Mouse (Mus musculus) heart, postnatal 4 days (tissue): ENCODE results near the gene Wasl. TPM values are rescaled to one million over a fixed set of nuclear protein-coding genes. Genes with fewer than 3 reads are reported as not detected.

Experiments used
- total RNA-seq, 2 experiments: library from RNA; stranded (reverse); gene quantifications; 2 replicates each; pipeline ENCODE4 v1.2.3; 2021

Wasl gene
- total RNA-seq, 2 experiments from 2014 or later: 33.8 to 34.7 TPM

Other genes starting within 250 kb of the Wasl start
- under 1 TPM; 0.23 to 0.36 TPM for gene Iqub, start 149.9 kb downstream of the Wasl start, total RNA-seq
- gene Ndufa5, start 137.0 kb downstream of the Wasl start, total RNA-seq: 100 to 1,000 TPM; 799 to 849 TPM
- gene Asb15, start 136.9 kb downstream of the Wasl start, total RNA-seq: 1 to 10 TPM; 6.2 to 6.3 TPM
- gene Lmod2, start 67.2 kb downstream of the Wasl start, total RNA-seq: 100 to 1,000 TPM; 183 to 207 TPM
- gene Hyal6, start 68.2 kb upstream of the Wasl start, total RNA-seq: not detected
- gene Hyal4, start 83.3 kb upstream of the Wasl start, total RNA-seq: not detected
- gene Spam1, start 126.2 kb upstream of the Wasl start, total RNA-seq: not detected
- not detected for gene Hyal5, start 193.0 kb upstream of the Wasl start, total RNA-seq